In genomic region chr6:52190906-52191810, GRCm38 (mm10) we compare ENCODE assay signal across 8 mouse cellular contexts. TPM values are rescaled to one million over a fixed set of nuclear protein-coding genes. Genes with fewer than 3 reads are reported as not detected.
DNase-seq lines count a peak whose midpoint lies in the region; ATAC-seq and TF ChIP-seq lines count a peak whose summit lies in the region.

Gene Hoxa4 (minus strand): TSS chr6:52191753.

- WGBS in forebrain, postnatal 0 days: 2% methylated on average over 62 of the region's 102 CpGs
- 2% methylated on average over 64 of the region's 102 CpGs for WGBS in limb, embryonic 13.5 days
- WGBS in olfactory bulb, adult 2 months: 1% methylated on average over 93 of the region's 102 CpGs

- no peak within 1 kb of the TSS for H3K9ac ChIP-seq in forebrain, postnatal 0 days
- peak within 1 kb of the TSS; percentile 74 for H3K9ac ChIP-seq in limb, embryonic 13.5 days

- H3ac ChIP-seq in C2C12 (ENCODE audit: control insufficient read depth, insufficient read length, low read depth): peak within 1 kb of the TSS; percentile 67

- no peak for TF ChIP-seq POLR2A in olfactory bulb, adult 2 months (IDR thresholded peaks at IDR 0.05; ENCODE audit: insufficient read depth, low read depth, low read length)

- H3K9me3 ChIP-seq in forebrain, postnatal 0 days (ENCODE audit: low read length): no peaks in the 10 kb centered on the region
- H3K9me3 ChIP-seq in limb, embryonic 13.5 days: no peaks in the 10 kb centered on the region

- no peaks in the 10 kb centered on the region for H3K27me3 ChIP-seq in C2C12 (ENCODE audit: control insufficient read depth, insufficient read depth, insufficient read length)
- peaks cover 99% of the 10 kb centered on the region for H3K27me3 ChIP-seq in forebrain, postnatal 0 days (ENCODE audit: insufficient read depth, low read length)
- peaks cover 80% of the 10 kb centered on the region for H3K27me3 ChIP-seq in limb, embryonic 13.5 days

- H3K36me3 ChIP-seq in C2C12 (ENCODE audit: control insufficient read depth, insufficient read depth): no peaks in the 10 kb centered on the region
- H3K36me3 ChIP-seq in forebrain, postnatal 0 days (ENCODE audit: insufficient read depth): no peaks in the 10 kb centered on the region
- H3K36me3 ChIP-seq in limb, embryonic 13.5 days: 0 out of 2 replicates have a peak, but pooled peaks cover 3% of the 10 kb centered on the region

- peak within 1 kb of the TSS; percentile 31 for H3K4me3 ChIP-seq in C2C12 (ENCODE audit: insufficient read depth, poor library complexity, severe bottlenecking)
- peak within 1 kb of the TSS; percentile 27 for H3K4me3 ChIP-seq in forebrain, postnatal 0 days (ENCODE audit: low read depth, low read length)
- peak within 1 kb of the TSS; percentile 52 for H3K4me3 ChIP-seq in limb, embryonic 13.5 days
- peak within 1 kb of the TSS; percentile 4; the same call in 1 of the 2 replicates for H3K4me3 ChIP-seq in olfactory bulb, adult 2 months (ENCODE audit: insufficient read depth, low read depth, low read length)

- TF ChIP-seq CTCF in C2C12 (IDR thresholded peaks at IDR 0.05; ENCODE audit: control insufficient read depth, insufficient read depth, insufficient read length): no peak
- TF ChIP-seq CTCF in forebrain, postnatal 0 days (IDR thresholded peaks at IDR 0.05; ENCODE audit: low read depth): no peak
- TF ChIP-seq CTCF in olfactory bulb, adult 2 months (IDR thresholded peaks at IDR 0.05; ENCODE audit: insufficient read depth, low read depth, low read length): no peak

- H3K27ac ChIP-seq in forebrain, postnatal 0 days (ENCODE audit: low read depth, low read length): no peak within 1 kb of the TSS
- H3K27ac ChIP-seq in limb, embryonic 13.5 days: no peak within 1 kb of the TSS; the same call in 1 of the 2 replicates
- H3K27ac ChIP-seq in olfactory bulb, adult 2 months (ENCODE audit: insufficient read depth, low read depth, low read length): no peak within 1 kb of the TSS

- no peaks in the 10 kb centered on the region for H3K79me2 ChIP-seq in C2C12 (ENCODE audit: control insufficient read depth, insufficient read depth)

- H3K4me2 ChIP-seq in forebrain, postnatal 0 days (ENCODE audit: low read depth): peak within 1 kb of the TSS; percentile 48
- peak within 1 kb of the TSS; percentile 98 for H3K4me2 ChIP-seq in limb, embryonic 13.5 days (replicated peaks)

- H3K79me3 ChIP-seq in C2C12 (ENCODE audit: low read depth): no peaks in the 10 kb centered on the region

- peak; percentile 48 for DNase-seq in adrenal gland, postnatal 10 days
- no peak for DNase-seq in adrenal gland, adult 8-10 months
- DNase-seq in forebrain, postnatal 0 days: no peak
- no peak for DNase-seq in cerebellum, adult 8-10 months
- no peak for DNase-seq in cerebellum, postnatal 14 days

- no peak for ATAC-seq in forebrain, postnatal 0 days
- ATAC-seq in limb, embryonic 13.5 days (ENCODE audit: low FRiP score, low read depth): peak; percentile 37; the same call in 1 of the 2 replicates

- H3K4me1 ChIP-seq in forebrain, postnatal 0 days (ENCODE audit: insufficient read depth): no peaks in the 10 kb centered on the region
- peaks cover 42% of the 10 kb centered on the region for H3K4me1 ChIP-seq in limb, embryonic 13.5 days
- H3K4me1 ChIP-seq in olfactory bulb, adult 2 months (ENCODE audit: control insufficient read depth, insufficient read depth, low read length): no peaks in the 10 kb centered on the region; the same call in 1 of the 2 replicates

TF ChIP-seq in C2C12, 6 proteins besides CTCF, POLR2A, EP300 and RAD21:
- no peak for TF ChIP-seq FOSL1 (IDR thresholded peaks at IDR 0.05; ENCODE audit: insufficient read depth, low read length, poor library complexity, severe bottlenecking)
- no peak for TF ChIP-seq MAX (IDR thresholded peaks at IDR 0.05)
- TF ChIP-seq MYOD1 (IDR thresholded peaks at IDR 0.05; ENCODE audit: control insufficient read depth, insufficient read length, low read depth): no peak
- no peak for TF ChIP-seq MYOG (IDR thresholded peaks at IDR 0.05; ENCODE audit: control insufficient read depth, extremely low read depth, insufficient read length)
- no peak for TF ChIP-seq CEBPB (IDR thresholded peaks at IDR 0.05; ENCODE audit: low read depth)
- TF ChIP-seq USF1 (IDR thresholded peaks at IDR 0.05; ENCODE audit: low read depth): no peak

RNA-seq across cellular contexts. Expression of gene Hoxa4, which starts in this region (rescaled TPM):
- total RNA-seq in adrenal gland, postnatal 10 days (2021): 10 to 100 TPM in 1 of 2 experiments, 1 to 10 TPM in 1; 8.0 to 11.4 TPM
- total RNA-seq in adrenal gland, adult 8-10 months (2022): 1 to 10 TPM; 1.9 to 3.3 (median 2.7) TPM
- polyA plus RNA-seq in C2C12 (2012; fragmentation: generic; extraction: Trizol): 0.74 TPM
- total RNA-seq in forebrain, postnatal 0 days (2014; rRNA removed): not detected in 2 replicates
- polyA plus RNA-seq in forebrain, postnatal 0 days (2015; fragmentation: Nextera tagmentation; extraction: Ambion mirVana): not detected in 2 replicates
- polyA plus RNA-seq in limb, embryonic 13.5 days (2015; fragmentation: Nextera tagmentation; extraction: Ambion mirVana): 0.52 and 0.96 TPM in 2 replicates
- polyA plus RNA-seq in olfactory bulb, adult 2 months (2012; ENCODE audit: insufficient read depth, insufficient read length, low replicate concordance, missing spikeins): not detected in 2 replicates

Comparison
In these comparisons a context has a peak if more than half of its experiments do, and no peak if none do; other contexts are left out.
1. Peak in ATAC-seq, H3K4me3 ChIP-seq, H3K9ac ChIP-seq and H3K4me2 ChIP-seq in limb, embryonic 13.5 days; RNA of the gene not detected or under 1 TPM.